In genomic region chr12:69924012-69924411, GRCm38 (mm10) we compare ENCODE assay signal across 8 mouse cellular contexts. TPM values are rescaled to one million over a fixed set of nuclear protein-coding genes. Genes with fewer than 3 reads are reported as not detected.
DNase-seq lines count a peak whose midpoint lies in the region; ATAC-seq and TF ChIP-seq lines count a peak whose summit lies in the region.

No protein-coding gene starts in this region.

- H3K4me3 ChIP-seq in lung, postnatal 0 days (ENCODE audit: low read depth, low read length), result no peak overlapping the region

- intact Hi-C loops in left cerebral cortex, postnatal 4 days (cut with DNase I), result no loop called here
- intact Hi-C loops in left cerebral cortex, postnatal 36 days (cut with DNase I), result no loop called here
- intact Hi-C loops in heart, postnatal 36 days (cut with DNase I), result loop anchor here (2.0 kb wide), 1 partner anchor 137 kb away; no protein-coding TSS in a partner anchor

- H3K4me2 ChIP-seq in lung, postnatal 0 days (replicated peaks; ENCODE audit: low read depth, low read length), result no peak overlapping the region

- 10% methylated on average over 5 of the region's 5 CpGs for WGBS in lung, postnatal 0 days

- ATAC-seq in lung, postnatal 0 days, result no peak

- no peak for TF ChIP-seq EP300 in lung, postnatal 0 days (IDR thresholded peaks at IDR 0.05)

- no peak overlapping the region for H3K9ac ChIP-seq in lung, postnatal 0 days (replicated peaks; ENCODE audit: low read depth)

- H3K36me3 ChIP-seq in lung, postnatal 0 days (ENCODE audit: insufficient read depth, low read length), result no peaks in the 10 kb centered on the region

- H3K27me3 ChIP-seq in lung, postnatal 0 days (replicated peaks; ENCODE audit: insufficient read depth, low read length), result no peaks in the 10 kb centered on the region

- H3K27ac ChIP-seq in lung, postnatal 0 days (ENCODE audit: low read length), result no peak overlapping the region

- no peaks in the 10 kb centered on the region for H3K4me1 ChIP-seq in lung, postnatal 0 days (ENCODE audit: insufficient read depth, low read depth, low read length)

- no peaks in the 10 kb centered on the region for H3K9me3 ChIP-seq in lung, postnatal 0 days (ENCODE audit: low read length)

- TF ChIP-seq CTCF in lung, postnatal 0 days (IDR thresholded peaks at IDR 0.05), result peak; percentile 81

- peak; percentile 32 to 44 for DNase-seq in cerebellum, adult 18-20 months
- no peak for DNase-seq in cerebellum, adult 9-11 months
- DNase-seq in left cerebral cortex, postnatal 4 days, result peak; percentile 4
- no peak for DNase-seq in left cerebral cortex, postnatal 36 days (ENCODE audit: low spot score in 2 of 2)
- peak; percentile 76 for DNase-seq in brain, adult 2 months (ENCODE audit: low read depth, low spot score)
- DNase-seq in heart, postnatal 36 days, result peak; percentile 20 to 47
- DNase-seq in lung, postnatal 0 days (ENCODE audit: low spot score), result peak; percentile 70
- peak; percentile 52 for DNase-seq in thymus, postnatal 14 days

RNA-seq across cellular contexts. Expression of gene Map4k5, which starts 31.0 kb away (rescaled TPM):
- 10 to 100 TPM; 48.6 to 57.3 TPM for total RNA-seq in left cerebral cortex, postnatal 4 days (2021)
- total RNA-seq in left cerebral cortex, postnatal 36 days (2021), result 10 to 100 TPM; 32.5 to 47.1 TPM
- total RNA-seq in heart, postnatal 36 days (2021), result 10 to 100 TPM; 22.4 to 24.3 TPM
- polyA plus RNA-seq in lung, postnatal 0 days (2015; fragmentation: Nextera tagmentation; extraction: Ambion mirVana), result 20.6 and 22.9 TPM in 2 replicates

RNA-seq across cellular contexts. Expression of gene Atl1, which starts 31.6 kb away (rescaled TPM):
- 100 to 1,000 TPM; 168 to 187 TPM for total RNA-seq in left cerebral cortex, postnatal 4 days (2021)
- 100 to 1,000 TPM; 223 to 259 TPM for total RNA-seq in left cerebral cortex, postnatal 36 days (2021)
- total RNA-seq in heart, postnatal 36 days (2021), result 1 to 10 TPM; 4.3 to 4.7 TPM
- 2.9 and 4.8 TPM in 2 replicates for polyA plus RNA-seq in lung, postnatal 0 days (2015; fragmentation: Nextera tagmentation; extraction: Ambion mirVana)

Comparison
In these comparisons a context has a peak if more than half of its experiments do, and no peak if none do; other contexts are left out.
1. DNase-seq: peak in cerebellum, adult 18-20 months (2 of 2), left cerebral cortex, postnatal 4 days (single experiment), brain, adult 2 months (single experiment), heart, postnatal 36 days (2 of 2), lung, postnatal 0 days (single experiment) and thymus, postnatal 14 days (single experiment); none in cerebellum, adult 9-11 months (single experiment) and left cerebral cortex, postnatal 36 days (0 of 2).
2. RNA of gene Atl1, which starts 31.6 kb away (total RNA-seq): 223 to 259 TPM in left cerebral cortex, postnatal 36 days and 168 to 187 TPM in left cerebral cortex, postnatal 4 days; 4.3 to 4.7 TPM in heart, postnatal 36 days; every median in the first group is over 10 times any median in the second.